Mouse (Mus musculus): ENCODE measurements around the gene Crip3.
A peak's percentile ranks its signal among the peaks of the same experiment; 100 is the strongest.

GRCm38 (mm10) chr17:46383294-46384060 is 45.2 kb upstream of the Crip3 start, which contains the start of gene Zfp318:
- no peak for TF ChIP-seq CTCF (IDR thresholded peaks at IDR 0.05; ENCODE audit: low read depth, low read length)
- TF ChIP-seq POLR2A (IDR thresholded peaks at IDR 0.05; ENCODE audit: extremely low read depth, insufficient read depth, low read length) = peak; percentile 76
